Mouse (Mus musculus): ENCODE results near the gene Prpf4. TPM values are rescaled to one million over a fixed set of nuclear protein-coding genes. Genes with fewer than 3 reads are reported as not detected.

Prpf4 gene
- total RNA-seq, 2 experiments from 2014 or later = 16.1 to 17.3 TPM

- DNase-seq (ENCODE audit: low spot score) = no peak
Observed at GRCm38 (mm10) chr4:62437256-62437778, 28.7 kb downstream of the Prpf4 start.

DNA sequence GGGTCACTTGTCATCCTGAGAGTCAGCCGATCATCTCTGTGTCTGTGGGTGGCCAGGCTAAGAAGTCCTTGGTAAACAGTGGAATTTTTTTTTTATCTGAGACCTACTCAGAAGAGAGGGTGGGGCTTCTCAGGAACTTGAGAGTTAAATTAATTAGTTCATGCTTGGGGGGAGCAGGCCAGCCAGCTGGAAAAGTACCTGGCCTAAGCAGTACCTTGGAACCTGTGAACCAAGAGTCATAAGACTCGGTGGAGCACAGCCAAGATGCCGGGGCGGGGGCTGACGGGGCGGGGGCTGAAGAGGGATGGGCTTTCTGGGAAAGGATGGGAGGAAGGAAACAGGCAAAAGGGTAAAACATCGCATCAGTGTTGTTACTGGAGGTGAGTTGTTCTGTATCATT, 29.3 kb downstream of the Prpf4 start:
- DNase-seq (ENCODE audit: low spot score) = no peak

GRCm38 (mm10) chr4:62439793-62440192, 31.2 kb downstream of the Prpf4 start:
- no peak for DNase-seq (ENCODE audit: low spot score)

DNA sequence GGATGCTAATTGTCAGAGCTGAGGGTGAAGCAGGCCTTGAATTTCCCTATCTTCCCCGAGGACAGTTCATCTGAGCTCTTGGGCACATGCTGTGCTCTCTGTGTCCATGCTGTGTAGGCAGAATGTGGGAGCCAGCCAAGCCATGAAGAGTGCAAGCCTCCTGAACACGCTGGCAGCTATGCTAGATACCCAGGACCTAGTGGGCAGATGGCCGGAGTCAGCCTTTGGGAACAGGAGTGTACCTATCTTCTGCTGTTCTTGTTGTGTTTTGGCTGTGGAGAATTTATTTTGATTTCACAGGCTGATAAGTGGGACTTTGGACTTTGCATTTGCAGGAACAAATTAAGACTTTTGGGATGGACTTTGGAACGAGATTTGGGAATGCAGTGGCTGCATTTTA, 31.9 kb downstream of the Prpf4 start:
- peak; percentile 19 for DNase-seq (ENCODE audit: low spot score)

DNA sequence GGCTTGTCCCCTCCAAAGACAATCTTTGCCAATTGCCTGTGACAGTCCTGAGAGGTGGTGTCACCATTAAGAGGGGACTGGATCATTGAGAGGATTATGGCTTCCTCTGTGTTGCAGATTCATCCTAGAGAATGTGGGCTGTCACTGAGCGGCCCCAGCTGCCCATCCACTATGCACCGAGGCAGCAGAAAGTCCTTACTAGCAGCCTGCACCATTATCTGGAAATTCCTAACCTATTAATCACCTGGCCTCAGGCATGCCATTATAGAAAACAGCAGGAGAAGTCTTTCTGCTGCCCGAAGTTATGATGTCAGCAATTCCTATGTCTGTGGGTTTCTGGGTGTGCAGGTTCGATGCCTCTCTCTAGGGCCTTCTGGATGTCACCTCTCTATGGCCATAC, 32.4 kb downstream of the Prpf4 start:
- no peak for DNase-seq (ENCODE audit: low spot score)

GRCm38 (mm10) chr4:62454995-62455394, 46.4 kb downstream of the Prpf4 start:
- peak; percentile 24 for DNase-seq (ENCODE audit: low spot score)

GRCm38 (mm10) chr4:62459081-62459480, 50.5 kb downstream of the Prpf4 start:
- DNase-seq (ENCODE audit: low spot score) = no peak

- no peak for DNase-seq (ENCODE audit: low spot score)
Observed at GRCm38 (mm10) chr4:62460348-62460747, 51.8 kb downstream of the Prpf4 start.

DNA sequence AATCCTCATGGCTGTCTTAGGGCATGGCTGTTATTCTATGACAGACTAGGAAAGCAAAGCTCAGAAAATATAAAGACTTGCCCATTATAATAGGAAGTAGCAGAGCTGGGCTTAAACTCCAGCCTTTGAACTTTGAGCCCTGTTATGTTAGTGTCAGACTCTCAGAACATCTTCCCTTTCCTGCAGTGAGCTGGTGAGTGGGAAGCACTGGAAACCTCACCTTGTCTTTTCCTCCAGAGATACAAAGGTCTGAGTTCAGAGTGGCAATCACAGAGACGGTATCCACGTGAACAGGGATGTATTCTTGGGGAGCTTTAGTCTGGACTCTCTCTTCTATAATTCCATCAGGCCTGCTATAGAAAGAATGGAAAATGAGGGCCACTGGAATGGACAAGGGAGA, 54.5 kb downstream of the Prpf4 start:
- no peak for DNase-seq (ENCODE audit: low spot score)

GRCm38 (mm10) chr4:62468158-62468557, 59.6 kb downstream of the Prpf4 start:
- no peak for DNase-seq (ENCODE audit: low spot score)

GRCm38 (mm10) chr4:62470598-62471051, 62.0 kb downstream of the Prpf4 start, which contains the start of gene Wdr31:
Wdr31 (minus strand) TSS chr4:62470896.
- DNase-seq (ENCODE audit: low spot score) = peak; percentile 71

- DNase-seq (ENCODE audit: low spot score) = no peak
Observed at GRCm38 (mm10) chr4:62472071-62472470, 63.5 kb downstream of the Prpf4 start.

GRCm38 (mm10) chr4:62475131-62475530, 66.5 kb downstream of the Prpf4 start:
- no peak for DNase-seq (ENCODE audit: low spot score)

DNA sequence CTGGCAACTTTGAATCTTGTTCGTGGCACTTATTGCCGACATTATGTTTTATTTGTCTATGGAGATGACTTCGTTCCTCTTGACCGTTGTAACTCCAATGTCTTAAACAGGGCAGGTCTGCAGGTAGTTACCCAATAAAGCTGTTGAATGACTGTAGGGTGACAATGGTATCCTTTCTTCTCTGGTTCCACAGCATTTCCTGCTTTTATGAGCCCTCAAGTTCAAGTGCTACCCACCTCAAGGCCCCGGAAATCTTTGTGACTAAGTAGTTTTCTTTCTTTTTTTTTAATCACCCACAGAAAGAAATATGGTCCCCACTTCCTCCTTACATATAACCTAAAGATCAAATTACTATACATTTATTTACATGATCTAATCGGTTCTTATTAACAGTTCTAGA, 67.2 kb downstream of the Prpf4 start:
- DNase-seq (ENCODE audit: low spot score) = no peak

Other genes starting within 250 kb of the Prpf4 start
- 1 to 10 TPM in 1 of 2 experiments, under 1 TPM in 1; 0.82 to 1.3 TPM for gene Zfp37, start 177.8 kb upstream of the Prpf4 start, total RNA-seq (2021)
- 1 to 10 TPM; 5.3 to 6.2 TPM for gene Slc31a2, start 146.2 kb upstream of the Prpf4 start, total RNA-seq (2021)
- 10 to 100 TPM; 11.5 to 11.6 TPM for gene Fkbp15, start 48.2 kb upstream of the Prpf4 start, total RNA-seq (2021)
- gene Slc31a1, start 48.1 kb upstream of the Prpf4 start, total RNA-seq (2021) = 1 to 10 TPM; 8.5 to 9.7 TPM
- gene Cdc26, start 155 bp upstream of the Prpf4 start, total RNA-seq (2021) = 10 to 100 TPM; 50.0 to 51.6 TPM
- not detected for gene Rnf183, start 26.5 kb downstream of the Prpf4 start, total RNA-seq (2021)
- gene Wdr31, start 62.1 kb downstream of the Prpf4 start, total RNA-seq (2021) = under 1 TPM; 0.25 to 0.64 TPM
- gene Bspry, start 71.3 kb downstream of the Prpf4 start, total RNA-seq (2021) = not detected
- gene Hdhd3, start 94.7 kb downstream of the Prpf4 start, total RNA-seq (2021) = 1 to 10 TPM; 1.1 to 1.3 TPM
- gene Alad, start 111.1 kb downstream of the Prpf4 start, total RNA-seq (2021) = 10 to 100 TPM; 29.5 to 32.4 TPM
- gene Pole3, start 116.3 kb downstream of the Prpf4 start, total RNA-seq (2021) = 10 to 100 TPM; 14.4 to 14.8 TPM
- under 1 TPM in 1 of 2 experiments, not detected in 1; 0.11 TPM for gene 4933430I17Rik, start 116.6 kb downstream of the Prpf4 start, total RNA-seq (2021)
- gene Rgs3, start 151.1 kb downstream of the Prpf4 start, total RNA-seq (2021) = 1 to 10 TPM; 7.4 to 9.3 TPM

Measured in gastrocnemius, adult 18-20 months (tissue).